Comparison of ENCODE assay signal across 8 mouse cellular contexts in the genomic region with DNA sequence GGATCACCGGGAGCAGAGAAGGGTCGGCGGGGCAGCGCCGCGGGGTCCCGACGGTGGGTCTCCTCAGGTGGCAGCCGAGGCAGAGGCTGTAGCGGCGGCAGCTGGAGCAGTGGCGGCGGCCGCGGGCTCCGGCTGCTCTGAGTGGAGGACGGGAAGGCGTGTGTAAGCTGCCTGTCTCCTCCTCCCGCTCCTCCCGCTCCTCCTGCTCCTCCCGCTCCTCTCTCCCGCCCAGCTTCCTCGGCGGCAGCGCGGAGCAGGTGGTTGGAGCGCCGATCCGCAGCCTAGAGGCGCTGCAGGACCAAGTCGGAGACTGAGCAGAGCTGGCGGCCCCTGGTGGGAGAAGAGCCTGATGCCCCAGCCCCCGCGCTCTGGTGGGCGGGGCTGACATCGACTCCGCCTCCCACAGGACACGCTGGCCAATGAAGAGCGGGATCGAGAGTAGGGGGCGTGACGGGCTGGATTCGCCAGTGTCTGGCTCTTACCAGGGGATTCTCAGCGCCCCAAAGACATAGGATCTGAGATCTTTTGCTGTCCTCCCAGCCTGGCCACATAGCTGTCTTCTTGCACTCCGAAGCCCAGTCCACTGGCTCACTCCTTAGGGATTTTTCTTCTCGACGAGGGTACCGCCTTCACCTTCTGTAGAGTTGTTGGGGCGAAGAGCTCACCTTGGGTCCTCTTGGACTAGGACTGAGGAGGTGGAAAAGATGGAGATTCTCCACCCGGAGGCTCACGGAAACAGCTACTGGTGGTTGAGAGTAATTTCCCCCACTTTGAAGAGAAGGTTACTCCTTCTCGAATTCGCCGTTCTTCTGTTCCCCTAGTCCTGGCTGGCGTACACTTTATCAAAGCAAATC. TPM values are rescaled to one million over a fixed set of nuclear protein-coding genes. Genes with fewer than 3 reads are reported as not detected.
DNase-seq lines count a peak whose midpoint lies in the region; ATAC-seq lines count a peak whose summit lies in the region.

No protein-coding gene starts in this region.

- DNase-seq in CD4-positive helper T cell, adult 2 months (ENCODE audit: low read depth, low spot score) = peak; percentile 95
- DNase-seq in c-Kit-positive CD71-positive TER-119-negative erythroid progenitor cells, embryonic 14.5 days (ENCODE audit: low read depth) = peak; percentile 50
- DNase-seq in forebrain, embryonic 10.5 days (ENCODE audit: extremely low spot score, low spot score) = peak; percentile 95
- peak; percentile 98 for DNase-seq in kidney, postnatal 14 days
- peak; percentile 93 for DNase-seq in naive thymus-derived CD4-positive, alpha-beta T cell, adult 2 months (ENCODE audit: low read depth)
- DNase-seq in splenic B cell, adult 2 months (ENCODE audit: low read depth, low spot score) = peak; percentile 96

- WGBS in forebrain, embryonic 10.5 days = under 1% methylated on average over 51 of the region's 55 CpGs
- WGBS in heart, embryonic 14.5 days = under 1% methylated on average over 40 of the region's 55 CpGs
- under 1% methylated on average over 42 of the region's 55 CpGs for WGBS in liver, embryonic 12.5 days (ENCODE audit: insufficient replicate concordance)

- peak overlapping the region; percentile 75 for H3K27ac ChIP-seq in forebrain, embryonic 10.5 days
- H3K27ac ChIP-seq in heart, embryonic 14.5 days (replicated peaks in 1 of 2; ENCODE audit: control insufficient read depth in 1 of 2, insufficient read depth in 1 of 2, low read depth in 2 of 2, low read length in 2 of 2) = peak overlapping the region; percentile 67 to 78
- peak overlapping the region; percentile 25; the same call in 1 of the 2 replicates for H3K27ac ChIP-seq in liver, embryonic 12.5 days

- H3K4me1 ChIP-seq in forebrain, embryonic 10.5 days = peaks cover 52% of the 10 kb centered on the region
- H3K4me1 ChIP-seq in heart, embryonic 14.5 days (ENCODE audit: control insufficient read depth in 2 of 2, insufficient read depth in 2 of 2, low read length in 2 of 2) = peaks cover 0 to 7% of the 10 kb centered on the region in 2 experiments; a peak in 2 of 4 replicates
- H3K4me1 ChIP-seq in liver, embryonic 12.5 days = peaks cover 5% of the 10 kb centered on the region; the same call in 1 of the 2 replicates

- peak overlapping the region; percentile 84 for H3K4me2 ChIP-seq in heart, embryonic 14.5 days (ENCODE audit: low read length)
- peak overlapping the region; percentile 71 for H3K4me2 ChIP-seq in liver, embryonic 12.5 days

- peak overlapping the region; percentile 60 for H3K4me3 ChIP-seq in forebrain, embryonic 10.5 days
- H3K4me3 ChIP-seq in heart, embryonic 14.5 days (ENCODE audit: control insufficient read depth in 1 of 2, insufficient read depth in 1 of 2, low read depth in 1 of 2, low read length in 2 of 2) = peak overlapping the region; percentile 80 to 83
- peak overlapping the region; percentile 61 for H3K4me3 ChIP-seq in liver, embryonic 12.5 days

- peak; percentile 99 for ATAC-seq in heart, embryonic 14.5 days (ENCODE audit: insufficient number of reproducible peaks, insufficient read depth, low FRiP score, low read depth)
- peak; percentile 89 for ATAC-seq in liver, embryonic 12.5 days

- peak overlapping the region; percentile 77 for H3K9ac ChIP-seq in heart, embryonic 14.5 days (ENCODE audit: low read length)
- H3K9ac ChIP-seq in liver, embryonic 12.5 days = peak overlapping the region; percentile 40; the same call in 1 of the 2 replicates

- H3K36me3 ChIP-seq in forebrain, embryonic 10.5 days (replicated peaks) = no peaks in the 10 kb centered on the region
- no peaks in the 10 kb centered on the region for H3K36me3 ChIP-seq in heart, embryonic 14.5 days (ENCODE audit: control insufficient read depth, insufficient read depth, low read length)
- no peaks in the 10 kb centered on the region for H3K36me3 ChIP-seq in liver, embryonic 12.5 days
- H3K36me3 ChIP-seq in splenic B cell, adult 2 months (ENCODE audit: control insufficient read depth, insufficient read depth, low read length, poor library complexity, severe bottlenecking) = no peaks in the 10 kb centered on the region

- no peaks in the 10 kb centered on the region for H3K9me3 ChIP-seq in forebrain, embryonic 10.5 days
- no peaks in the 10 kb centered on the region for H3K9me3 ChIP-seq in heart, embryonic 14.5 days (ENCODE audit: control insufficient read depth, low read length)
- H3K9me3 ChIP-seq in liver, embryonic 12.5 days (replicated peaks) = no peaks in the 10 kb centered on the region

- H3K27me3 ChIP-seq in forebrain, embryonic 10.5 days (ENCODE audit: poor library complexity, severe bottlenecking) = peaks cover 50% of the 10 kb centered on the region
- H3K27me3 ChIP-seq in heart, embryonic 14.5 days (ENCODE audit: control insufficient read depth, insufficient read depth, low read length) = no peaks in the 10 kb centered on the region
- H3K27me3 ChIP-seq in liver, embryonic 12.5 days (replicated peaks) = peaks cover 55% of the 10 kb centered on the region
- 0 out of 2 replicates have a peak, but pooled peaks cover 2% of the 10 kb centered on the region for H3K27me3 ChIP-seq in splenic B cell, adult 2 months (ENCODE audit: control insufficient read depth, insufficient read depth, low read length, poor library complexity, severe bottlenecking)

RNA-seq across cellular contexts. Expression of gene Alcam, which starts 0.8 kb away (rescaled TPM):
- 5.4 and 6.5 TPM in 2 replicates for polyA plus RNA-seq in forebrain, embryonic 10.5 days (2016; fragmentation: Nextera tagmentation; extraction: Ambion mirVana)
- polyA plus RNA-seq in heart, embryonic 14.5 days (2014; fragmentation: Nextera tagmentation; extraction: Ambion mirVana) = 14.7 and 21.2 TPM in 2 replicates
- 8.3 and 9.4 TPM in 2 replicates for polyA plus RNA-seq in liver, embryonic 12.5 days (2016; fragmentation: Nextera tagmentation; extraction: Ambion mirVana)

Comparison
In these comparisons a context has a peak if more than half of its experiments do, and no peak if none do; other contexts are left out.
1. Peak in every context shown above with its lines: DNase-seq, ATAC-seq, H3K4me3 ChIP-seq and H3K27ac ChIP-seq.
2. H3K27ac ChIP-seq: peak in every context shown above with its lines; median percentile 75 in forebrain, embryonic 10.5 days; 72 in heart, embryonic 14.5 days; 25 in liver, embryonic 12.5 days.